Mouse (Mus musculus): ENCODE results near the gene Myo3b. TPM values are rescaled to one million over a fixed set of nuclear protein-coding genes. Genes with fewer than 3 reads are reported as not detected.

Myo3b gene
- polyA plus RNA-seq, 1 experiment from 2014 or later: 0.24 TPM

GRCm38 (mm10) chr2:70456205-70456604, 417.3 kb downstream of the Myo3b start:
- peak overlapping the region; percentile 42 for H3K9ac ChIP-seq

GRCm38 (mm10) chr2:70463606-70464005, 424.7 kb downstream of the Myo3b start:
- Histone ChIP-seq H3K4me2 (no peak overlapping the region), H3K9me3 (ENCODE audit: low read depth, low read length) (no peaks in the 10 kb centered on the region), H3K36me3 (ENCODE audit: insufficient read depth) (no peaks in the 10 kb centered on the region), H3K27me3 (ENCODE audit: insufficient read depth, low read length) (no peaks in the 10 kb centered on the region), H3K4me1 (ENCODE audit: insufficient read depth) (no peaks in the 10 kb centered on the region), H3K9ac (no peak overlapping the region), H3K27ac (ENCODE audit: low read depth) (no peak overlapping the region), H3K4me3 (ENCODE audit: low read depth, low read length) (no peak overlapping the region)
- DNase-seq (no peak), ATAC-seq (ENCODE audit: insufficient read depth) (no peak)
- 89% methylated on average over 1 of the region's 1 CpGs for WGBS
- no peak for TF ChIP-seq CTCF (IDR thresholded peaks at IDR 0.05; ENCODE audit: low read depth)

More at GRCm38 (mm10) chr2:70456205-70456604, 417.3 kb downstream of the Myo3b start:
- TF ChIP-seq CTCF (IDR thresholded peaks at IDR 0.05; ENCODE audit: low read depth): no peak
- peak; percentile 48 for DNase-seq
- Histone ChIP-seq H3K27me3 (ENCODE audit: insufficient read depth, low read length) (no peaks in the 10 kb centered on the region), H3K4me3 (ENCODE audit: low read depth, low read length) (peak overlapping the region; percentile 25), H3K4me2 (peak overlapping the region; percentile 64), H3K27ac (ENCODE audit: low read depth) (0 out of 2 replicates have a peak overlapping the region, but pooled peaks have one; percentile 30), H3K4me1 (ENCODE audit: insufficient read depth) (no peaks in the 10 kb centered on the region), H3K36me3 (ENCODE audit: insufficient read depth) (no peaks in the 10 kb centered on the region), H3K9me3 (ENCODE audit: low read depth, low read length) (no peaks in the 10 kb centered on the region)
- WGBS: 10% methylated on average over 12 of the region's 12 CpGs
- peak; percentile 21; the same call in 1 of the 2 replicates for ATAC-seq (ENCODE audit: insufficient read depth)

- no peak for TF ChIP-seq CTCF (IDR thresholded peaks at IDR 0.05; ENCODE audit: low read depth)
- DNase-seq: peak; percentile 26
- 41% methylated on average over 5 of the region's 5 CpGs for WGBS
- ATAC-seq (ENCODE audit: insufficient read depth): no peak
- Histone ChIP-seq H3K36me3 (ENCODE audit: insufficient read depth) (no peaks in the 10 kb centered on the region), H3K4me2 (peak overlapping the region; percentile 92), H3K4me3 (ENCODE audit: low read depth, low read length) (0 out of 2 replicates have a peak overlapping the region, but pooled peaks have one; percentile 47), H3K4me1 (ENCODE audit: insufficient read depth) (0 out of 2 replicates have a peak, but pooled peaks cover 2% of the 10 kb centered on the region), H3K9me3 (ENCODE audit: low read depth, low read length) (no peaks in the 10 kb centered on the region), H3K27me3 (ENCODE audit: insufficient read depth, low read length) (peaks cover 36% of the 10 kb centered on the region), H3K9ac (no peak overlapping the region), H3K27ac (ENCODE audit: low read depth) (no peak overlapping the region)
These were observed 432.2 kb downstream of the Myo3b start for GRCm38 (mm10) chr2:70471136-70471535.

GRCm38 (mm10) chr2:70471861-70472620, 433.1 kb downstream of the Myo3b start:
- Histone ChIP-seq H3K4me3 (ENCODE audit: low read depth, low read length) (peak overlapping the region; percentile 47), H3K9ac (peak overlapping the region; percentile 53), H3K9me3 (ENCODE audit: low read depth, low read length) (no peaks in the 10 kb centered on the region), H3K4me2 (peak overlapping the region; percentile 92), H3K4me1 (ENCODE audit: insufficient read depth) (0 out of 2 replicates have a peak, but pooled peaks cover 4% of the 10 kb centered on the region), H3K27me3 (ENCODE audit: insufficient read depth, low read length) (peaks cover 45% of the 10 kb centered on the region), H3K27ac (ENCODE audit: low read depth) (no peak overlapping the region), H3K36me3 (ENCODE audit: insufficient read depth) (no peaks in the 10 kb centered on the region)
- WGBS: under 1% methylated on average over 48 of the region's 48 CpGs
- no peak for TF ChIP-seq CTCF (IDR thresholded peaks at IDR 0.05; ENCODE audit: low read depth)
- DNase-seq (peak; percentile 66), ATAC-seq (ENCODE audit: insufficient read depth) (peak; percentile 26; the same call in 1 of the 2 replicates)

Other genes starting within 250 kb of the Myo3b start
- 2.0 and 2.5 TPM in 2 replicates for gene Ccdc173, start 249.6 kb upstream of the Myo3b start, polyA plus RNA-seq (2014; fragmentation: Nextera tagmentation; extraction: Ambion mirVana)
- gene Phospho2, start 249.5 kb upstream of the Myo3b start, polyA plus RNA-seq (2014; fragmentation: Nextera tagmentation; extraction: Ambion mirVana): 24.3 and 24.4 TPM in 2 replicates
- 36.1 and 39.6 TPM in 2 replicates for gene Klhl23, start 217.2 kb upstream of the Myo3b start, polyA plus RNA-seq (2014; fragmentation: Nextera tagmentation; extraction: Ambion mirVana)
- gene Ssb, start 177.6 kb upstream of the Myo3b start, polyA plus RNA-seq (2014; fragmentation: Nextera tagmentation; extraction: Ambion mirVana): 328 and 346 TPM in 2 replicates
- 41.5 and 45.1 TPM in 2 replicates for gene Mettl5, start 153.5 kb upstream of the Myo3b start, polyA plus RNA-seq (2014; fragmentation: Nextera tagmentation; extraction: Ambion mirVana)
- 19.5 and 20.1 TPM in 2 replicates for gene Ubr3, start 141.9 kb upstream of the Myo3b start, polyA plus RNA-seq (2014; fragmentation: Nextera tagmentation; extraction: Ambion mirVana)

Data from lung, embryonic 14.5 days (tissue).